9 mouse cellular contexts compared by ENCODE assay signal in the genomic region with DNA sequence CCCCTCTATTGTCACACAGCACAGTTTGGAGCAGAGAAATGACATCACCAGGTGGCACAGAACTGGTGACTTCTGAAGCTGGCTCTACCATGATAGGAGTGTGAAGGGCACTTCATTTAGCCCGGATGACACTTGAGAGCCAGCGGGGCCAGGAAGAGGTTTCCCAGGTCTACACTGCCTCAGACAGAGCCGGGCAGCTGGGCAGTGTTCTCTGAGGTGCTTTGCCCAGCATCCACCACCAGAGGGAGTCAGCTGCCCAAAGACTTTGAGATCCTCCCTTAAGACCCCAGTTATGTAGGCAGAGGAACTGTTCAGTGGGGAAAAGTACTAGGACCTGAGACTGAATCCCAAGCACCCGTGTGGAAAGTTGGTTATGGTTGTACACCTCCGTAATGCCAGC. TPM values are rescaled to one million over a fixed set of nuclear protein-coding genes. Genes with fewer than 3 reads are reported as not detected.
DNase-seq lines count a peak whose midpoint lies in the region; ATAC-seq and TF ChIP-seq lines count a peak whose summit lies in the region.
"Had no signal": no experiment of that assay in that cellular context is flagged by ENCODE, and none has a peak within 500 bp of the region (broad histone marks: within the 10 kb centered on the region; RNA-seq: fewer than 3 reads in every experiment).

No protein-coding gene starts in this region.

- H3K9ac ChIP-seq in lung, embryonic 14.5 days: no peak overlapping the region
- H3K9ac ChIP-seq: limb, embryonic 15.5 days had no signal

- peak; percentile 79 for ATAC-seq in granulocyte monocyte progenitor cell, adult 5-6 weeks (replicated peaks; ENCODE audit: poor library complexity, severe bottlenecking)
- peak; percentile 77 for ATAC-seq in lung, embryonic 14.5 days (ENCODE audit: insufficient read depth)

- no peaks in the 10 kb centered on the region for H3K36me3 ChIP-seq in C2C12 (ENCODE audit: control insufficient read depth, insufficient read depth)
- H3K36me3 ChIP-seq in lung, embryonic 14.5 days (ENCODE audit: insufficient read depth): no peaks in the 10 kb centered on the region
- H3K36me3 ChIP-seq: limb, embryonic 15.5 days had no signal

- no peak overlapping the region for H3K4me2 ChIP-seq in lung, embryonic 14.5 days
- H3K4me2 ChIP-seq: limb, embryonic 15.5 days had no signal

- H3K79me2 ChIP-seq in C2C12 (ENCODE audit: control insufficient read depth, insufficient read depth): no peaks in the 10 kb centered on the region

- H3K27me3 ChIP-seq in C2C12 (ENCODE audit: control insufficient read depth, insufficient read depth, insufficient read length): peaks cover 31% of the 10 kb centered on the region
- H3K27me3 ChIP-seq in lung, embryonic 14.5 days (ENCODE audit: insufficient read depth, low read length): no peaks in the 10 kb centered on the region
- H3K27me3 ChIP-seq: limb, embryonic 15.5 days had no signal

- TF ChIP-seq CTCF in C2C12 (IDR thresholded peaks at IDR 0.05; ENCODE audit: control insufficient read depth, insufficient read depth, insufficient read length): peak; percentile 60
- TF ChIP-seq CTCF in cortical plate, adult 2 months (IDR thresholded peaks at IDR 0.05; ENCODE audit: extremely low read depth, insufficient read depth, low read length): peak; percentile 81
- peak; percentile 89 for TF ChIP-seq CTCF in layer of hippocampus, adult 2 months (conservative IDR thresholded peaks at IDR 0.05)
- peak; percentile 91 for TF ChIP-seq CTCF in lung, embryonic 14.5 days (IDR thresholded peaks at IDR 0.05; ENCODE audit: low read depth)

- no peak overlapping the region for H3K27ac ChIP-seq in cortical plate, adult 2 months (ENCODE audit: insufficient read depth, low read length)
- H3K27ac ChIP-seq in layer of hippocampus, adult 2 months: peak overlapping the region; percentile 87; the same call in 1 of the 2 replicates
- no peak overlapping the region for H3K27ac ChIP-seq in lung, embryonic 14.5 days (ENCODE audit: low read depth)
- H3K27ac ChIP-seq: limb, embryonic 15.5 days had no signal

- DNase-seq in R1 (ENCODE audit: low read depth, low spot score): peak; percentile 73
- peak; percentile 54 to 75 for DNase-seq in layer of hippocampus, adult 2 months (ENCODE audit: low spot score in 2 of 2)
- DNase-seq in lung, embryonic 14.5 days: peak; percentile 85
- peak; percentile 89 for DNase-seq in retina, embryonic 14.5 days (ENCODE audit: low spot score)
- DNase-seq in urinary bladder, adult 2 months (ENCODE audit: low spot score): no peak

- no peaks in the 10 kb centered on the region for H3K9me3 ChIP-seq in lung, embryonic 14.5 days (ENCODE audit: low read depth, low read length)
- H3K9me3 ChIP-seq: limb, embryonic 15.5 days had no signal

- no peak overlapping the region for H3ac ChIP-seq in C2C12 (ENCODE audit: control insufficient read depth, insufficient read length, low read depth)

- H3K4me1 ChIP-seq in cortical plate, adult 2 months (ENCODE audit: control insufficient read depth, insufficient read depth, low read length): peaks cover 5% of the 10 kb centered on the region
- H3K4me1 ChIP-seq in lung, embryonic 14.5 days (ENCODE audit: insufficient read depth): no peaks in the 10 kb centered on the region

- no peak overlapping the region for H3K4me3 ChIP-seq in C2C12 (ENCODE audit: insufficient read depth, poor library complexity, severe bottlenecking)
- H3K4me3 ChIP-seq in cortical plate, adult 2 months (ENCODE audit: insufficient read depth, low read length): no peak overlapping the region
- no peak overlapping the region for H3K4me3 ChIP-seq in layer of hippocampus, adult 2 months
- no peak overlapping the region for H3K4me3 ChIP-seq in lung, embryonic 14.5 days (ENCODE audit: low read depth, low read length)
- H3K4me3 ChIP-seq: limb, embryonic 15.5 days had no signal

- H3K79me3 ChIP-seq in C2C12 (ENCODE audit: low read depth): no peaks in the 10 kb centered on the region

- no peak for TF ChIP-seq POLR2A in cortical plate, adult 2 months (IDR thresholded peaks at IDR 0.05; ENCODE audit: extremely low read depth, insufficient read depth, low read length)

- 9% methylated on average over 5 of the region's 5 CpGs for WGBS in lung, embryonic 14.5 days

TF ChIP-seq in C2C12, 6 proteins besides CTCF, POLR2A, EP300 and RAD21:
- no peak for TF ChIP-seq MAX (IDR thresholded peaks at IDR 0.05)

RNA-seq across cellular contexts. Expression of gene Mmd2, which starts 27.1 kb away (rescaled TPM):
- not detected for polyA plus RNA-seq in C2C12 (2012; fragmentation: generic; extraction: Trizol)
- polyA plus RNA-seq in cortical plate, adult 2 months (2012; rRNA removed): 96.9 and 99.1 TPM in 2 replicates
- not detected in 2 replicates for total RNA-seq in granulocyte monocyte progenitor cell, adult 5-6 weeks (2014; fragmentation: Nextera tagmentation)
- not detected in 2 replicates for total RNA-seq in granulocyte monocyte progenitor cell, adult 5-6 weeks (2017)
- total RNA-seq in layer of hippocampus, adult 2 months (2021): 100 to 1,000 TPM; 155 to 167 TPM
- 0.11 TPM in 1 of 2 replicates, not detected in the other for polyA plus RNA-seq in lung, embryonic 14.5 days (2014; fragmentation: Nextera tagmentation; extraction: Ambion mirVana)
- 0.18 and 0.31 TPM in 2 replicates for polyA plus RNA-seq in urinary bladder, adult 2 months (2012; rRNA removed)

RNA-seq across cellular contexts. Expression of gene Radil, which starts 30.6 kb away (rescaled TPM):
- polyA plus RNA-seq in C2C12 (2012; fragmentation: generic; extraction: Trizol): 2.5 TPM
- 16.5 and 17.7 TPM in 2 replicates for polyA plus RNA-seq in cortical plate, adult 2 months (2012; rRNA removed)
- not detected in 2 replicates for total RNA-seq in granulocyte monocyte progenitor cell, adult 5-6 weeks (2014; fragmentation: Nextera tagmentation)
- total RNA-seq in granulocyte monocyte progenitor cell, adult 5-6 weeks (2017): not detected in 2 replicates
- total RNA-seq in layer of hippocampus, adult 2 months (2021): 10 to 100 TPM; 13.4 to 15.7 TPM
- polyA plus RNA-seq in lung, embryonic 14.5 days (2014; fragmentation: Nextera tagmentation; extraction: Ambion mirVana): 1.5 and 2.6 TPM in 2 replicates
- 2.6 and 3.4 TPM in 2 replicates for polyA plus RNA-seq in urinary bladder, adult 2 months (2012; rRNA removed)

RNA-seq across cellular contexts. Expression of gene Wipi2, which starts 46.0 kb away (rescaled TPM):
- polyA plus RNA-seq in C2C12 (2012; fragmentation: generic; extraction: Trizol): 36.0 TPM
- polyA plus RNA-seq in cortical plate, adult 2 months (2012; rRNA removed): 72.2 and 74.3 TPM in 2 replicates
- 24.9 and 27.4 TPM in 2 replicates for total RNA-seq in granulocyte monocyte progenitor cell, adult 5-6 weeks (2014; fragmentation: Nextera tagmentation)
- 36.2 and 36.3 TPM in 2 replicates for total RNA-seq in granulocyte monocyte progenitor cell, adult 5-6 weeks (2017)
- total RNA-seq in layer of hippocampus, adult 2 months (2021): 100 to 1,000 TPM in 1 of 2 experiments, 10 to 100 TPM in 1; 99.8 to 102 TPM
- polyA plus RNA-seq in lung, embryonic 14.5 days (2014; fragmentation: Nextera tagmentation; extraction: Ambion mirVana): 47.7 and 53.0 TPM in 2 replicates
- 41.4 and 43.4 TPM in 2 replicates for polyA plus RNA-seq in urinary bladder, adult 2 months (2012; rRNA removed)

RNA-seq across cellular contexts. Expression of gene Papolb, which starts 51.6 kb away (rescaled TPM):
- 0.07 TPM for polyA plus RNA-seq in C2C12 (2012; fragmentation: generic; extraction: Trizol)
- polyA plus RNA-seq in cortical plate, adult 2 months (2012; rRNA removed): 0.30 and 0.31 TPM in 2 replicates
- total RNA-seq in granulocyte monocyte progenitor cell, adult 5-6 weeks (2014; fragmentation: Nextera tagmentation): not detected in 2 replicates
- total RNA-seq in granulocyte monocyte progenitor cell, adult 5-6 weeks (2017): not detected in 2 replicates
- total RNA-seq in layer of hippocampus, adult 2 months (2021): under 1 TPM; 0.66 to 0.84 TPM
- 0.16 and 0.39 TPM in 2 replicates for polyA plus RNA-seq in lung, embryonic 14.5 days (2014; fragmentation: Nextera tagmentation; extraction: Ambion mirVana)
- polyA plus RNA-seq in urinary bladder, adult 2 months (2012; rRNA removed): 0.04 and 0.06 TPM in 2 replicates

Comparison
In these comparisons a context has a peak if more than half of its experiments do, and no peak if none do; other contexts are left out.
1. RNA of gene Mmd2, which starts 27.1 kb away (polyA plus RNA-seq): 96.9 to 99.1 TPM in cortical plate, adult 2 months; 0.18 to 0.31 TPM in urinary bladder, adult 2 months, 0.11 TPM in lung, embryonic 14.5 days and not detected in C2C12 (single experiment); every median in the first group is over 10 times any median in the second.
2. Peak in every context shown above with its lines, with median percentiles within 50 percentile points of each other: CTCF ChIP-seq.